Mouse (Mus musculus) erythroblast, embryonic 14.5 days (primary cell): ENCODE data around the gene Dok1.

ENCODE experiments used
- GATA1 ChIP-seq: IDR thresholded peaks from 2 replicates; pipeline ENCODE4 v1.6.1; 2012; ENCODE audit warnings: low read length, inconsistent platforms, mixed read lengths
- TAL1 ChIP-seq: IDR thresholded peaks from 3 replicates; pipeline ENCODE4 v1.6.1; 2012; ENCODE audit warnings: low read length, inconsistent platforms, mixed read lengths

- TF ChIP-seq GATA1 (no peak), TAL1 (no peak)
Observed at GRCm38 (mm10) chr6:83004872-83005271, 28.4 kb downstream of the Dok1 start.
